Mouse (Mus musculus): Measurements from ENCODE around the gene Tmem33. TPM values are rescaled to one million over a fixed set of nuclear protein-coding genes. Genes with fewer than 3 reads are reported as not detected.
A peak's percentile ranks its signal among the peaks of the same experiment; 100 is the strongest.

The Tmem33 gene
- polyA plus RNA-seq, 1 experiment from 2014 or later: 130 TPM

GRCm38 (mm10) chr5:67306698-67307521 lies 46.5 kb downstream of the Tmem33 start, which contains the start of gene Slc30a9:
Slc30a9 (plus strand) TSS chr5:67306955.
- DNase-seq (ENCODE audit: low spot score): peak; percentile 94
- peak within 1 kb of the TSS; percentile 91 for H3K4me3 ChIP-seq
- peak within 1 kb of the TSS; percentile 96 for H3K27ac ChIP-seq (replicated peaks)
- WGBS: under 1% methylated on average over 83 of the region's 83 CpGs
- peaks cover 18% of the 10 kb centered on the region for H3K4me1 ChIP-seq
- no peaks in the 10 kb centered on the region for H3K9me3 ChIP-seq (replicated peaks)
- no peaks in the 10 kb centered on the region for H3K27me3 ChIP-seq (ENCODE audit: low read depth, poor library complexity, severe bottlenecking)
- peaks cover 14% of the 10 kb centered on the region for H3K36me3 ChIP-seq

GRCm38 (mm10) chr5:67307659-67308222 lies 47.4 kb downstream of the Tmem33 start:
- 39% methylated on average over 13 of the region's 13 CpGs for WGBS
- Histone ChIP-seq H3K27ac (replicated peaks) (peak overlapping the region; percentile 96), H3K4me1 (peaks cover 18% of the 10 kb centered on the region), H3K4me3 (peak overlapping the region; percentile 91), H3K27me3 (ENCODE audit: low read depth, poor library complexity, severe bottlenecking) (no peaks in the 10 kb centered on the region), H3K36me3 (peaks cover 14% of the 10 kb centered on the region), H3K9me3 (replicated peaks) (no peaks in the 10 kb centered on the region)
- no peak for DNase-seq (ENCODE audit: low spot score)

DNA sequence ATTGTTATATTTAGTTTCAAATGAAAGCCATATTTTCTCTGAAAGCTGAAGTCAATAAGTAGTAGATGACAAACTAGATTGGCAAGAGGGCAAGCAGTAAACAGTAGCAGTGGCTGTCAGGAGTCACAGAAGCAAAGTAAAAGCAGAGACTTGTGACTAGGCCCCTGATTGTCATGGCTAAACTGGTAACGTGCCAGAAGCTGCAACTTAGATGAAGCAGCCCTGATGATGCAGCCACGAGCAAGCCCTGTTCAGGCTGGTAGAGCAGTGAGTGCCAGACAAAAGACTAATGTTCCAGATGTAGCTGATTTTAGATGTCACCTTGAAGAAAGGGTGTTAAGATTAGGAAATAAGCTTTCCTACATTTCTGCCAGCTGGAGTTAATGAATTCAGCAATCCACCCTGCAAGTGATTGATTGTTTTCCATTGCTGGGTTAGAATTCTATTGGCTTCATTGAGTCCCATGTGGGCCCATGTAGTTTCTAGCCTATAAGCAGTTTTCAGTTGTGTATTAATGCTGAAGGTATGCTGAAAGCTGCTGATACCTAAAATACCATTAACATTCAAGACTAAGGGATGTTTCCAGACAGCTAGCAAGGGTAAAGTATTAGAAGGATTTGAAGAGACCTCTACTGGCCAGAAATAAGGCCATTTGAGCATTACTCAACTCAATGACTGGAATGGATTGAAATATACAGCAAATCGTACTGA lies 51.6 kb downstream of the Tmem33 start:
- DNase-seq (ENCODE audit: low spot score): no peak
- Histone ChIP-seq H3K27ac (replicated peaks) (no peak overlapping the region), H3K27me3 (ENCODE audit: low read depth, poor library complexity, severe bottlenecking) (no peaks in the 10 kb centered on the region), H3K4me3 (no peak overlapping the region), H3K36me3 (peaks cover 25% of the 10 kb centered on the region), H3K9me3 (replicated peaks) (no peaks in the 10 kb centered on the region), H3K4me1 (peaks cover 18% of the 10 kb centered on the region)
- 83% methylated on average over 3 of the region's 3 CpGs for WGBS

- H3K4me3 ChIP-seq: no peak overlapping the region
- peaks cover 30% of the 10 kb centered on the region for H3K36me3 ChIP-seq
- no peaks in the 10 kb centered on the region for H3K9me3 ChIP-seq (replicated peaks)
- H3K27ac ChIP-seq (replicated peaks): no peak overlapping the region
- WGBS: 92% methylated on average over 3 of the region's 3 CpGs
- peaks cover 16% of the 10 kb centered on the region for H3K4me1 ChIP-seq
- H3K27me3 ChIP-seq (ENCODE audit: low read depth, poor library complexity, severe bottlenecking): no peaks in the 10 kb centered on the region
- no peak for DNase-seq (ENCODE audit: low spot score)
Observed at GRCm38 (mm10) chr5:67312522-67312851, 52.1 kb downstream of the Tmem33 start.

- Histone ChIP-seq H3K9me3 (replicated peaks) (0 out of 2 replicates have a peak, but pooled peaks cover 3% of the 10 kb centered on the region), H3K36me3 (peaks cover 43% of the 10 kb centered on the region), H3K4me1 (no peaks in the 10 kb centered on the region), H3K27me3 (ENCODE audit: low read depth, poor library complexity, severe bottlenecking) (no peaks in the 10 kb centered on the region), H3K4me3 (no peak overlapping the region), H3K27ac (replicated peaks) (no peak overlapping the region)
- no peak for DNase-seq (ENCODE audit: low spot score)
- 93% methylated on average over 17 of the region's 17 CpGs for WGBS
Observed at GRCm38 (mm10) chr5:67321656-67322268, 61.4 kb downstream of the Tmem33 start.

GRCm38 (mm10) chr5:67324032-67324431 lies 63.7 kb downstream of the Tmem33 start:
- no peak overlapping the region for H3K27ac ChIP-seq (replicated peaks)
- no peaks in the 10 kb centered on the region for H3K4me1 ChIP-seq
- H3K27me3 ChIP-seq (ENCODE audit: low read depth, poor library complexity, severe bottlenecking): no peaks in the 10 kb centered on the region
- DNase-seq (ENCODE audit: low spot score): no peak
- peaks cover 39% of the 10 kb centered on the region for H3K36me3 ChIP-seq
- WGBS: 83% methylated on average over 1 of the region's 1 CpGs
- H3K9me3 ChIP-seq (replicated peaks): no peaks in the 10 kb centered on the region
- no peak overlapping the region for H3K4me3 ChIP-seq

- no peak for DNase-seq (ENCODE audit: low spot score)
- H3K27me3 ChIP-seq (ENCODE audit: low read depth, poor library complexity, severe bottlenecking): no peaks in the 10 kb centered on the region
- H3K4me1 ChIP-seq: no peaks in the 10 kb centered on the region
- peaks cover 82% of the 10 kb centered on the region for H3K36me3 ChIP-seq
- H3K9me3 ChIP-seq (replicated peaks): no peaks in the 10 kb centered on the region
- WGBS: 91% methylated on average over 6 of the region's 6 CpGs
- no peak overlapping the region for H3K27ac ChIP-seq (replicated peaks)
- no peak overlapping the region for H3K4me3 ChIP-seq
Observed at GRCm38 (mm10) chr5:67340811-67341210, 80.4 kb downstream of the Tmem33 start.

Other genes with a start within 250 kb of the Tmem33 start
- 3.3 and 4.5 TPM in 2 replicates for gene Phox2b, start 161.3 kb upstream of the Tmem33 start, polyA plus RNA-seq (2016; fragmentation: Nextera tagmentation; extraction: Ambion mirVana)
- 100 and 105 TPM in 2 replicates for gene Slc30a9, start 46.4 kb downstream of the Tmem33 start, polyA plus RNA-seq (2016; fragmentation: Nextera tagmentation; extraction: Ambion mirVana)
- gene Bend4, start 167.7 kb downstream of the Tmem33 start, polyA plus RNA-seq (2016; fragmentation: Nextera tagmentation; extraction: Ambion mirVana): 12.1 and 13.0 TPM in 2 replicates